Comparison of ENCODE assay signal across 14 mouse cellular contexts in the genomic region with DNA sequence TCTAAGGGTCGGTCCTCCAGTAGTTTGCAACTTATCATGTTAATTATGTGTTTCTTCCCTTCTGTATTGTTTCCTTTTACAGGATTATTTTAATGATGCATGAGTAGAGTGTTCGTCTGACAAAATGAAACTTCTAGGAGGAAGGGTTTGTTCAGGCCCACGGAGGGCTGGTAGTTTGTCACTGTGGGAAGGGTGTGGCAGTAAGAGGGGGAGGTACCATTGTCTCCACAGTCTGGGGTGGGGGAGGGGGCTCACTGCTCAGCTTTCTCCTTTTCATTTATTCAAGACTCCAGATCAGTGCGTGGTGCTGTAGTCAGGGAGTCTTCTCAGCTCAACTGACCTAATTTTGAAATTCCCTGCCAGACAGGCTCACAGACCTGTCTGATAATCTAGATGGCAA. TPM values are rescaled to one million over a fixed set of nuclear protein-coding genes. Genes with fewer than 3 reads are reported as not detected.
"Had no signal": no experiment of that assay in that cellular context is flagged by ENCODE, and none has a peak within 500 bp of the region (broad histone marks: within the 10 kb centered on the region; RNA-seq: fewer than 3 reads in every experiment).

No protein-coding gene starts in this region.

- DNase-seq: liver, postnatal 0 days; lung, adult 2 months; lung, postnatal 14 days; lung, postnatal 36 days; right cerebral cortex, postnatal 14 days; thymus, adult 2 months; thymus, postnatal 25 days; thymus, postnatal 4 days had no signal

- ATAC-seq: liver, postnatal 0 days; lung, postnatal 0 days; midbrain, embryonic 13.5 days; midbrain, embryonic 15.5 days had no signal

RNA-seq across cellular contexts. Expression of a gene that starts 4.2 kb away (rescaled TPM):
- total RNA-seq: monocyte, adult 5-6 weeks; neutrophil, adult 5-6 weeks had no signal

RNA-seq across cellular contexts. Expression of a gene that starts 10.3 kb away (rescaled TPM):
- total RNA-seq: midbrain, postnatal 0 days; monocyte, adult 5-6 weeks; neutrophil, adult 5-6 weeks had no signal

RNA-seq across cellular contexts. Expression of a gene that starts 14.1 kb away (rescaled TPM):
- total RNA-seq: monocyte, adult 5-6 weeks had no signal

RNA-seq across cellular contexts. Expression of a gene that starts 31.2 kb away (rescaled TPM):
- total RNA-seq: monocyte, adult 5-6 weeks; neutrophil, adult 5-6 weeks had no signal

RNA-seq across cellular contexts. Expression of a gene that starts 32.4 kb away (rescaled TPM):
- total RNA-seq: midbrain, postnatal 0 days; monocyte, adult 5-6 weeks; neutrophil, adult 5-6 weeks had no signal
